Comparison of ENCODE assay signal across 11 mouse cellular contexts in the genomic region with DNA sequence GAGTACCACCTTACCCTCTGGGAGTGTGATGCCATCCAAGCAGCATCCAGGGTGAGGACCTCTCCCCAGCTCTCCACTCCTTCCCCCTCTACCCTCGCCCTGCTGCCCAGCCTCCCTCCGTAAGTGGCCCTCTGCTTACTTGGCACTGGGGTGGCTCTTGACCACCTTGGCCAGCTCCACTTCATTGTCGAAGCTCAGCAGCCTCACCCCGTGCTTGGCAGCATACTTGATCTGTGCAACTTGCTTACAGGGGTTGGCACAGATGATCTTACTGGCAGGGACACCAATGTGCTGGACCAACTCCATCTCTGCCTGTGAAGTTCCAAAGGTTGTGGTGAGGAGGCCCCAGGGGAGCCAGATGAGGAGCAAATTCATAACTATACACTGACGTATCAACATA. TPM values are rescaled to one million over a fixed set of nuclear protein-coding genes. Genes with fewer than 3 reads are reported as not detected.
A peak's percentile ranks its signal among the peaks of the same experiment; 100 is the strongest.
DNase-seq lines count a peak whose midpoint lies in the region.
"Had no signal": no experiment of that assay in that cellular context is flagged by ENCODE, and none has a peak within 500 bp of the region (broad histone marks: within the 10 kb centered on the region; RNA-seq: fewer than 3 reads in every experiment).

No protein-coding gene starts in this region.

- H3K36me3 ChIP-seq in heart, embryonic 10.5 days: no peaks in the 10 kb centered on the region
- H3K36me3 ChIP-seq in midbrain, embryonic 10.5 days: no peaks in the 10 kb centered on the region

- H3K4me3 ChIP-seq in heart, embryonic 10.5 days: no peak overlapping the region
- no peak overlapping the region for H3K4me3 ChIP-seq in midbrain, embryonic 10.5 days
- H3K4me3 ChIP-seq: embryonic facial prominence, embryonic 15.5 days had no signal

- peaks cover 7% of the 10 kb centered on the region for H3K4me1 ChIP-seq in heart, embryonic 10.5 days
- peaks cover 33% of the 10 kb centered on the region for H3K4me1 ChIP-seq in midbrain, embryonic 10.5 days

- no peak overlapping the region for H3K27ac ChIP-seq in heart, embryonic 10.5 days
- H3K27ac ChIP-seq in midbrain, embryonic 10.5 days (replicated peaks): no peak overlapping the region
- H3K27ac ChIP-seq: embryonic facial prominence, embryonic 15.5 days had no signal

- WGBS in heart, embryonic 10.5 days: 87% methylated on average over 5 of the region's 5 CpGs
- WGBS in midbrain, embryonic 10.5 days: 83% methylated on average over 5 of the region's 5 CpGs

- DNase-seq in adrenal gland, postnatal 10 days: peak; percentile 68
- no peak for DNase-seq in adrenal gland, postnatal 4 days (ENCODE audit: low spot score in 2 of 2)
- peak; percentile 23 for DNase-seq in heart, adult 8-10 months (ENCODE audit: low spot score)
- no peak for DNase-seq in heart, embryonic 10.5 days (ENCODE audit: low spot score)
- peak; percentile 65 to 67 for DNase-seq in lung, adult 18-20 months
- no peak for DNase-seq in lung, postnatal 25 days (ENCODE audit: low spot score)
- DNase-seq in lung, postnatal 10 days: peak; percentile 30
- no peak for DNase-seq in midbrain, embryonic 10.5 days (ENCODE audit: low spot score)
- DNase-seq: adrenal gland, postnatal 25 days; liver had no signal

- peaks cover 50% of the 10 kb centered on the region for H3K27me3 ChIP-seq in heart, embryonic 10.5 days (ENCODE audit: insufficient read depth, poor library complexity, severe bottlenecking)
- no peaks in the 10 kb centered on the region for H3K27me3 ChIP-seq in midbrain, embryonic 10.5 days (ENCODE audit: low read depth, poor library complexity, severe bottlenecking)
- H3K27me3 ChIP-seq: embryonic facial prominence, embryonic 15.5 days had no signal

- H3K9me3 ChIP-seq in heart, embryonic 10.5 days: no peaks in the 10 kb centered on the region
- H3K9me3 ChIP-seq in midbrain, embryonic 10.5 days (replicated peaks): no peaks in the 10 kb centered on the region
- H3K9me3 ChIP-seq: embryonic facial prominence, embryonic 15.5 days had no signal

RNA-seq across cellular contexts. Expression of a gene that starts 11.8 kb away (rescaled TPM):
- 10 to 100 TPM; 32.5 to 32.9 TPM for total RNA-seq in adrenal gland, postnatal 10 days (2021)
- total RNA-seq in adrenal gland, postnatal 4 days (2021): 10 to 100 TPM; 54.8 to 61.1 TPM
- 1 to 10 TPM; 2.5 to 5.5 (median 3.2) TPM for total RNA-seq in heart, adult 8-10 months (2022)
- polyA plus RNA-seq in heart, embryonic 10.5 days (2016; fragmentation: Nextera tagmentation; extraction: Ambion mirVana): 4.0 and 4.7 TPM in 2 replicates
- 11.1 and 14.9 TPM in 2 replicates for polyA plus RNA-seq in midbrain, embryonic 10.5 days (2016; fragmentation: Nextera tagmentation; extraction: Ambion mirVana)

RNA-seq across cellular contexts. Expression of a gene that starts 41.3 kb away (rescaled TPM):
- 100 to 1,000 TPM; 244 to 274 TPM for total RNA-seq in adrenal gland, postnatal 10 days (2021)
- total RNA-seq in adrenal gland, postnatal 4 days (2021): 100 to 1,000 TPM; 144 to 163 TPM
- 10 to 100 TPM; 58.0 to 66.2 (median 62.3) TPM for total RNA-seq in heart, adult 8-10 months (2022)
- polyA plus RNA-seq in heart, embryonic 10.5 days (2016; fragmentation: Nextera tagmentation; extraction: Ambion mirVana): 189 and 215 TPM in 2 replicates
- 187 and 205 TPM in 2 replicates for polyA plus RNA-seq in midbrain, embryonic 10.5 days (2016; fragmentation: Nextera tagmentation; extraction: Ambion mirVana)

Comparison
In these comparisons a context has a peak if more than half of its experiments do, and no peak if none do; other contexts are left out.
1. DNase-seq: peak in adrenal gland, postnatal 10 days (single experiment), heart, adult 8-10 months (single experiment), lung, adult 18-20 months (2 of 2) and lung, postnatal 10 days (single experiment); none in adrenal gland, postnatal 4 days (0 of 2), heart, embryonic 10.5 days (single experiment), lung, postnatal 25 days (single experiment) and midbrain, embryonic 10.5 days (single experiment).
2. RNA of a gene that starts 11.8 kb away (total RNA-seq): 54.8 to 61.1 TPM in adrenal gland, postnatal 4 days and 32.5 to 32.9 TPM in adrenal gland, postnatal 10 days; 2.5 to 5.5 TPM in heart, adult 8-10 months; every median in the first group is over 4 times any median in the second.